Mouse (Mus musculus) left cerebral cortex, postnatal 10 days (tissue): ENCODE measurements at regions not wholly inside any gene's neighbourhood (a gene's known extent, or its start where the extent isn't known, plus 50 kb on each side); places are given as distances from the start of the nearest gene placed in this dataset.
"Not testable (repeated sequence)": the region's sequence is repeated elsewhere in the genome, so short reads cannot be mapped to it uniquely, and the experiment has no call there.

Experiments
- DNase-seq, 2 experiments: peaks; one replicate each; pipeline ENCODE4 v3.0.0; 2021 to 2022; ENCODE audit warnings: low spot score in 2 of 2, mixed read lengths in 1 of 2; ENCODE audit errors: extremely low spot score in 1 of 2
- intact Hi-C: fragments of 180-260 bp; cut with DNase I; formaldehyde crosslinking; loops from one replicate; pipeline ENCODE4 v1.15.1; 2025

DNA sequence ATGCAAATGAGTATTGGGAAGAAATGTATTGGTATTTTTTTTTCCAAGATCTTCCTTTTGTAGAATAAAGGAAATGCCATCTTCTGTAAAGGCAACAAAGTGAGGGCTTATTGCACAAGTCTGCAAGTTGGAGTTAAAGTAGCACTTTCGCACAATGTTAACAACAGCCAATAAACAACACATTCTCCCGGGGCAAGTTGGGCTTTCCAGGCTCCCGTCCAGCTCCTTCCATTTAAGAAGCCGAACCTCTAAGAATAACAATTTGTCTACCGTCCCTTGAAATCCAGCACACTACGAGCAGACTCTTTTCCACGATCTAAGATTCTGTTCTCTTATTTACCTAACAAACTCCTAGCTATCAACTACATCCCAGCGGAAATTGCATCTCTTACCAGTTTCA lies 199.9 kb upstream of the G2e3 start:
- intact Hi-C loops: no loop called here
- no peak for DNase-seq

GRCm38 (mm10) chr12:51143840-51144239 lies 204.0 kb upstream of the G2e3 start:
- intact Hi-C loops: no loop called here
- DNase-seq: no peak

DNA sequence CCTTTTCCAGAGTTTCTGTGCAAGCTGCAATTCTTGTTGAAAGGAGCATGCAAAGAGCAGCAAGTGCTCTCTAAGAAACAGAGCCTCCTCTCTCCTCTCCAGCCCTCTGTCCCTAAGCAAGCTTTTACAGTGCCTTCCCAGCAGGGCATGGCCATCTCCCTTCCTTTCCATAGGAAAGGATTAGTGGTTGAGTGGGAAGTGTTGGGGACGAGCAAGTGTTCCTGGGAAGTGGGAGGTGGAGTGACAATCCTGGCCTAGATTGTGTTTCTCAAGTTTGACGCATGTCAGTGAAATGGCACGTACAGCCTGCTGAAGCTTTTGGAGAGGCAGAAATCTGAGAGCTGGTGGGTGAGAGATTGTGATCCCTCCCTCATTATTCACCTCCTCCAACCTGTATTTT lies 204.7 kb upstream of the G2e3 start:
- intact Hi-C loops: no loop called here
- peak in 1 of 2 experiments; percentile 15 for DNase-seq

DNA sequence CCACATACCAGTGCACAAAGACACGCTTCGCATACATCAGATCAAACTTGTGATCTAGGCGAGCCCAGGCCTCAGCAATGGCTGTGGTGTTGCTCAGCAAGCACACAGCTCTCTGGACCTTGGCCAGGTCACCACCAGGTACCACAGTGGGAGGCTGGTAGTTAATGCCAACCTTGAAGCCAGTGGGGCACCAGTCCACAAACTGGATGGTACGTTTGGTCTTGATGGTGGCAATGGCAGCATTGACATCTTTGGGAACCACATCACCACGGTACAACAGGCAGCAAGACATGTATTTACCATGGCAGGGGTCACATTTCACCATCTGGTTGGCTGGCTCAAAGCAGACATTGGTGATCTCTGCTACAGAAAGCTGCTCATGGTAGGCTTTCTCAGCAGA lies 214.2 kb upstream of the G2e3 start:
- peak in 1 of 2 experiments; percentile 18 for DNase-seq
- intact Hi-C loops: not testable (repeated sequence)

- no peak for DNase-seq
These were observed 219.6 kb upstream of the G2e3 start for GRCm38 (mm10) chr12:51128274-51128673.

DNA sequence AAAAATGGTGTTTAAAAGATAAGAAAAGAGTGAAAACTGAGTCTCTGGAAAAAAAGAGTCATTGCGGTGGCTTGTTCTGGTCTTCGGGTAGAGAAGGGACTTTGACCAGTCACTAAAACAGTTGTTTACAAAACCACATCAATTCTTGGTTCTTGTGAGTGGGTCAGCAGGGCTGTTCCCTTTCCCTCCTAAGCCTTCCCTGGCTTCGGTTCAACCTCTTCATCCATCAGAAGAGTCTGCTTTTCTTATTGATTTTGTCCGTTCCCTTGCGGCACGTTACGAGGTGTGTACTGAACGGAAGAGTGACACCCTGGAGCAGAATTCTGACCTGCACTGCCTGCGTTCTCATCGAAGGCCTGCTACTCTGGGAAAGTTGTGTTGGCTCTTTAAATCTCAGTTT lies 229.1 kb upstream of the G2e3 start:
- intact Hi-C loops: no loop called here
- no peak for DNase-seq

More at GRCm38 (mm10) chr12:51128274-51128673, 219.6 kb upstream of the G2e3 start:
- intact Hi-C loops: no loop called here

DNA sequence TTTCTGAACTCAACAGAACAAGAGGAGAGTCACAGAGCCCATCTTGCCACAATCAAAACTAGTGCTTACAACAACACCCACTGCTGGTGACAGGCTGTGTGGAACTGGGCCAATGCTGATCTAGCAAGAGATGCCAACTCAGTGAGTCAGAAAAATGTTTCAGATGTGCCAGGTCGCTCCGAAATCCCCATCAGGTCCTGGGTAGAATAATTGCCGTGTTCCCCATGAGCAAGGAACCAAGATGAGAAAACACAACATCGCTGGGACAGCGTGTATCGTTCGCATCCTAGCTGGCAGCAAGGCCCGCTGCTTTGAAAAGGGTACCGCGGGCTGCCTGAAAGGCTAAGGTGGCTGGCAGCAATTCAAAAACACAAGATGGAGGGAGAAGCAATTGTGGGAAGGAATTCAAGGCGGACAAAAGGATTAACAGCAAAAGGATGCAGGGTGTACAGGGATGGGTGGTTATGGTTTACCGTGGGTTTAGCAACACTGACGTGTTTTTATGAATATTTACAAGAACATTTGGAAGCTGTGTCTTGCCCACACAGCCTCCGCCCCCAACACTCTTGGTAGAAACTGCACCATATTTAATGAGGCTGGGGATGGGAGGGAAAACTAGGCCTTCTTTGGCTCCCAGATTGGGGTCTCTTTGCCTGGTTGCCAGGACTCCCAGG lies 229.7 kb upstream of the G2e3 start:
- DNase-seq: peak; percentile 80 to 91
- intact Hi-C loops: no loop called here

DNA sequence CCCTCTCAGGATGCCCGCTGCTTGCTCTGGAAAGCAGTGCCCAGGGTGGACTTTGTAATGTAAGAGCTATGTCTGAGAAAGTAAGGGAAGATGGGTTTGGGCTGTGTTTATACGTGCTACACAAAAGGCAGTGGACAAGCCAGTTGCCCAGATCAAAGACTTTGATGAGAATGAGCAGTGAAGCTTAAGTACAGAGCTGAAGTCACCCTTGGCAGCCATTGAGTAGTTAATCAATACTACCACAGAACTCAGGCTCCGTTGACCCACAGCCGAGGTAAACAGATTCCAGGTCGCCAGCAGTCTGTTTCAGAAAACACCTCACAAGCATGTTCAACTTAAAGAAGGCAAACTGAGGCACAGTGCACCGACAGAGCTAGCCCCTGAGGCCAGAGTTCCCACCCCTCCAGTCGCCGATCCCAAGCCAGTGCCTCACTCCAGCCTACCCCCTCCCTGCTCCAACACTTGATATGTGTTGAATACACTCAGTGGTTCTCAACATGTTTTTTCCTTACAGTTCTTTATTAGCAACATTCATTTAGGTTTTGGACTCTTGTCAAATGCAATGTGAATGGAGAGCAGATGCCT lies 230.3 kb upstream of the G2e3 start:
- intact Hi-C loops: no loop called here
- peak in 1 of 2 experiments; percentile 23 for DNase-seq

DNA sequence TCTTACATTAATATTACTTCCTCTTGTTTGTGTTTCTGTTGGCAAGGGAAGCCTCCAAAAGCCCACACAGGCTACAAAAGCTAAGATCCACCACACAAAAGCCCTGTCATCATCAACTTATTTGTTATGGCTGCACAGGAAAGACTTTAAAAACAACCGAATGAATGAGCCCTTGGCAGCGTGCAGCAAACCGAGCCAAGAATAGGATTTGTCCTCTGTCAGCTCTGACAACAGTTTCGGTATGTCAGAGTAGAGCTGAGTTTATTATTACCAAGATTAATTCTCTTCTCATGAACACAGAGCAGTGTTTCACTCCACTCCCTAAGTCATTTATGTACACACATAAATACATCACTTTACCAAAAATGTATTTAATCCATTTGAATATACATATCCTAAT lies 236.1 kb upstream of the G2e3 start:
- DNase-seq: no peak
- intact Hi-C loops: no loop called here

DNA sequence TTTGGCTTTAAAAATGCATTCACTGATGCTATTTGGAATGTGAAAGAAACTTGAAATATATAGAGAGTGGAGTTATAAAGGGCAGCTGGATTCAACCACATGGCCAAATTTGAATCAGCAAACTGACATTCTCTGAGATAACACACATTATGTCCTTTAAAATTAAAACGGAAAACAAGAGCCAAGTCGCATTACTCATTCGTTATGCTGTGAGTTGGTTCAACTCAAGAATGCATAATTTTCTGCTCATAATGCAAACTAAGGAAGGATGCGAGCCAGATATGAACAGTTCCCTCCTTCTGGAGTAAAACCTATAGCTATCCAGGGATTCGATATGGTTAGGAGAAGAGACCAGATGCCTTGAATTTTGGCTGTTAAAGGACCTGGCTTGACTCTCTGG lies 239.8 kb upstream of the G2e3 start:
- intact Hi-C loops: no loop called here
- peak in 1 of 2 experiments; percentile 52 for DNase-seq

DNA sequence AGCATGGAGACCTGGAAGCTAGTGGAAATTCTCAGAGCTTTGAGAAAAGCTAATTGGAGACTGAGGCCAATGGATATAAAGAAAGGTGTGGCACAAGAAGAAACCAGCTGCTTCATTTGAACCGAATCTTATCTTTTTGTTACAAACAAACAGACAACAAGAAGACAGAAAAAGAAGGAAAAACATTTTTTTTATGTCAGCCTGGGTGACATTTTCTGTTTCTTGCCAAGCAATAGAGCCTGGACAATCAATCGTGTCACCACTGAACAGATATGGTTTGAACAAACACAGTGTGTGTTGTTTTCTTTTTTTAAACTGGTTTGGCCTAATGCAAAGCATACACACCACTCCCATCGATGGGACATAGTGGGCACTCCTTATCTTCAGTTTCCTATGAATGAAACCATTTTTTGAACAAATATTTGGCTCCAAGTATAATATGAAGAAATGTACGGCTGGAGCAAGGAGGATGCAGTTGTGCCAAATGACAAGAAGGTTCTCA lies 244.3 kb upstream of the G2e3 start:
- no peak for DNase-seq
- intact Hi-C loops: no loop called here

DNA sequence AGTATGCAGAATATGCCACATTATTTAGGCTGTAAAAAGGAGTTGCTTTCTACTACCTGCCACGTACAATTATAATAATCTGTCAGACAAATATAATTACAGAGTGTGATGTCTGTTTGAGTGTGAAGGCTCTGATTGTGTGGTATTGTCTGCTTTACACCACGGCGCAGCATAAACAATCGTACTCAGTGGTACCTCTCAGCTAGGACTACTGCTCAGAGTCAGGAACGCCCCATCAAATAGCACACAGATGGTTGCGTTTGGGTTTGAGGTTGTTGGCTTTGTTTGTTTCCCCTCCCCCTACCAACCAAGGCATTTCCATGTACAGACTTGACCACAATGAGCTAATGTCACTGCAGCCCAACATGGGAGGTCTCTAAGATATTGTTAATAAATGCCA lies 246.2 kb upstream of the G2e3 start:
- intact Hi-C loops: no loop called here
- DNase-seq: no peak

DNA sequence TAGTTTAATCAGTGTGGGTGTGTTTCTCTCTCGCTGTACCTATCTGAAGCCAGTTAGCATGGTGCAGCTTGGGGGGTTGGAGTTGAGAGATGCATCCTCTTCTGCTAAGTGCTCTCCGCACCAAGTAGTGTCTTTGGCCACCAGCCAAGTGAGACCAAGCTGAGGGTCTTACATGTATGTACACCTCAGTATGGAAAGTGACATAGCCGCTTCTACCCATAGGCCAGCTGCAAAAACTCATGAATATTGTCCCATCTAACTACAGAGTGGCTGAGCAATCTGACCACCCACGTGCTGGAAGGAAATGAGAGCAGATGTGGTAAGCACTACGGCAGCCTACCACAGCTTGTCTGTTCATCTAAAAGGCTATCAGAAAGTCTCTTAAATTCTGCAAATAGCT lies 247.0 kb upstream of the G2e3 start:
- DNase-seq: peak in 1 of 2 experiments; percentile 24
- intact Hi-C loops: no loop called here

GRCm38 (mm10) chr12:51095974-51096373 lies 251.9 kb upstream of the G2e3 start:
- peak in 1 of 2 experiments; percentile 20 for DNase-seq
- intact Hi-C loops: no loop called here

DNA sequence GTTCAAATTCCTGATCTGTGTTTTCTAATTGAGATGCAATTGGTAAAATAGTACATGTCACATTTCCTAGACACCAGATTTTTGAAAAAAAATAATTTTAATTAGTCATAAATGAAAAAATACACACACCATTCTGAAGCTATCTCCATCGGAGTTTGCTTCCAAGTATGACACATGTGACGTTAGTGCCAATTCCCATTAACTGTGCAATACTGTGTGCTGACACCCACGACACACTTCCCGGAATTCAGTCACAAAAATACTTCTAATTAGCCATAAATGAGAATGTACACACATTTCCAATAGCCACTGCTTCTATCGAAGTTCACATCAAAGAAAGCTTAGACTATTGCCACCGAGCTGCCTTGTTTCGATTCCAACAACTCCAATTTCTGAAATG lies 258.5 kb upstream of the G2e3 start:
- intact Hi-C loops: no loop called here
- DNase-seq: no peak

GRCm38 (mm10) chr12:51081809-51082208 lies 266.1 kb upstream of the G2e3 start:
- no peak for DNase-seq
- intact Hi-C loops: no loop called here

DNA sequence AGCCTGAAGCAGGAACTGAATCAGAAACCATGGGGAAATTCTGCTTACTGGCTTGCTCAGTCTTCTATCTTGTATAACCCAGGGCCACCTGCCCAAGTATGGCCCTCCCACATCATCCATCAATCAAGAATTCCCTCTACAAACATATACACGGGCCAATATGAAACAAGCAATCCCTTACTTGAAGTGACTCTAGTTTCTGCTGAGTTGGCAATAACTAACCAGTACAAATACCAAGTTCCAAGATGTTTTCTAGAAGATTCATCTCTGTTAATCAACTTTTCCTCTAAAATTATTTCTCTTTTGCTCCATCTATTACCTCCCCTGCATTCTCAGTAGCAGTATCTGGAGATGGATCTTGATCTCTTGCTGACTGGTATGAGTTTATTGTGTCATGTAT lies 274.4 kb upstream of the G2e3 start:
- intact Hi-C loops: no loop called here
- DNase-seq: no peak

DNA sequence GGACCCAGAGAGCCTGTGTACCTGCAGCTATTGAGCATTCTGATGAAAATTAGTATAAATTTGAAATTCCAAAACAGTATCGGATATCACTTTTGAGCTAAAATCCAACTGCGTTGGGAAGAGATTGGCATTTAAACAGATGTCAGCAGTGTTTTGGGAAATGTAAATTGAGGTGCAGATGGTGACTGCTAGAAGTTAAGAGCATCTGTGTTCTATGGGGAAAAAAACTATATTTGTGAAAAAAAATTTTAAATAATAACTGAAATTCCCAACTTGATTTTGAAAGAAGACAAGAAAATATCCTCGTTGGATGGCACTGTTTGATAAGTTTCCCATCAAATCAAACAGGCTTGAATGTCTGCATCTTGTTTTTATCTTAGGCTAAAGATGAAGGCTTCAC lies 286.9 kb upstream of the G2e3 start:
- no peak for DNase-seq

DNA sequence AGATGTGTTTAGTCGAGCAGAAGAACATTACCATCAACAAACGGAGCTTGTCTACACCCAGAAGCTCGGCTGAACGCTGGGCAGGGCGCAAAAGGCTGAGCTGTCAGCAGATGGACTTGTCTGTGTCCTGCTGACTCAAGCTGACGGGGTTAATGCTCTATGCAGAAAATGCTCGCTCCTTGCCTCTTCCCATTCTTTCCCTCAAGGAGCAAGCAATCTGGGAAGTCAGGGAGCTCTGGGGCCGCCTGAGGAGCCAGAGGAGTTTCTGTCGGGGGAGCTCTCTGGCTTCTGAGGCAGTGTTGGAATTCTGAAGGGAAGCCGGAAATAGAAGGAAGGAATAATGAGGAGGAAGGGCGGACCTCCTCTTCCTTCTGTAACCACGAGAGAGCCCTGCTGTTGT lies 289.3 kb upstream of the G2e3 start:
- DNase-seq: peak; percentile 19 to 22
- intact Hi-C loops: no loop called here

More for the DNA sequence above, 286.9 kb upstream of the G2e3 start:
- intact Hi-C loops: loop anchor here (5.0 kb wide), 1 partner anchor 126 kb away; no protein-coding TSS in a partner anchor

GRCm38 (mm10) chr12:51058104-51058503 lies 289.8 kb upstream of the G2e3 start:
- no peak for DNase-seq
- intact Hi-C loops: no loop called here

DNA sequence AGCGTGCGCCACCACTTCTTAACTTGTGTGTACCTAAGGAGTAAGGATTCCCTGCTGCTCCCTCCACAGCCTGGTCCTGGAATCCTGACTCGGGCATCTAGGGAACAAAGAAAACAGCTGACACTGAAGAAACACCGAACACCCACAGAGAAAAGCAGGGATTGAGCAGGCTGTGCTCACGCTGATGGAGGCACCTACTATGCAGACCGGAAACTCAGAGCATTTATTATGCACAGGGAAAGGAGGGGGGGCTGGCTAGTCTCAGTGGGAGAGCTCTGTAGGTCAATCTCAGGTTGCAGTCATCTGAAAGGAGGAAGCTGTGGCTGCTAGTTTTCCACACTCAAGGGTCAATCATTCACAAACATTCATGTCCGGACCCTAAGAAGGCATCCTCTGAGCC lies 300.7 kb upstream of the G2e3 start:
- DNase-seq: no peak
- intact Hi-C loops: no loop called here
